Mouse (Mus musculus) liver, adult 2 months (tissue): ENCODE measurements around the gene Dyrk1a. TPM values are rescaled to one million over a fixed set of nuclear protein-coding genes. Genes with fewer than 3 reads are reported as not detected.
A peak's percentile ranks its signal among the peaks of the same experiment; 100 is the strongest.

ENCODE experiments used
- DNase-seq: peaks from one replicate; pipeline ENCODE4 v3.0.0-alpha.2; 2011; ENCODE audit warnings: low read depth, low spot score; ENCODE audit errors: extremely low read depth
- H3K27ac ChIP-seq: fragments of 200-500 bp; replicated peaks from 2 replicates; pipeline ENCODE4 v1.5.1; 2012; ENCODE audit warnings: low read depth, mild to moderate bottlenecking, control low read depth, inconsistent platforms, low read length; ENCODE audit not compliant: insufficient read depth
- H3K27me3 ChIP-seq: fragments of 200-500 bp; 2 replicates; pipeline ENCODE4 v1.6.1; 2012; ENCODE audit warnings: mild to moderate bottlenecking, moderate library complexity, low read length, inconsistent platforms; ENCODE audit not compliant: control insufficient read depth, insufficient read depth
- H3K36me3 ChIP-seq: fragments of 200-500 bp; 2 replicates; pipeline ENCODE4 v1.6.1; 2012; ENCODE audit warnings: low read length, inconsistent platforms; ENCODE audit not compliant: control insufficient read depth, insufficient read depth
- H3K4me1 ChIP-seq: fragments of 200-500 bp; 2 replicates; pipeline ENCODE4 v1.6.1; 2011; ENCODE audit warnings: low read length; ENCODE audit not compliant: control insufficient read depth, insufficient read depth
- H3K4me3 ChIP-seq: fragments of 200-500 bp; 2 replicates; pipeline ENCODE4 v1.5.1; 2011; ENCODE audit warnings: low read depth, mild to moderate bottlenecking, control low read depth, low read length, moderate library complexity; ENCODE audit not compliant: insufficient read depth
- H3K79me2 ChIP-seq: fragments of 200-500 bp; 2 replicates; pipeline ENCODE4 v1.6.1; 2012; ENCODE audit warnings: inconsistent platforms, mild to moderate bottlenecking, low read length, moderate library complexity; ENCODE audit not compliant: control insufficient read depth, insufficient read depth
- H3K9ac ChIP-seq: fragments of 200-500 bp; 2 replicates; pipeline ENCODE4 v1.6.1; 2012; ENCODE audit warnings: low read depth, mild to moderate bottlenecking, control low read depth, inconsistent platforms, low read length
- CTCF ChIP-seq: fragments of 200-500 bp; IDR thresholded peaks from 2 replicates; pipeline ENCODE4 v1.5.1; 2011; ENCODE audit warnings: low read depth, low read length, control low read depth
- POLR2A ChIP-seq: fragments of 200-500 bp; IDR thresholded peaks from 2 replicates; pipeline ENCODE4 v1.6.1; 2011; ENCODE audit warnings: low read length, control low read depth; ENCODE audit not compliant: insufficient read depth; ENCODE audit errors: extremely low read depth
- WGBS: fragments of 180-500 bp; shearing (Covaris S2); methylation state at CpG from one replicate; pipeline ENCODE4 v1.1.7; 2018; 5-methylcytosine and 5-hydroxymethylcytosine counted together
- polyA plus RNA-seq: library from polyadenylated mRNA; depleted of rRNA; stranded (reverse); fragments of >200 nt; gene quantifications from 2 replicates; pipeline ENCODE4 v1.2.3, GENCODE M21; 2012
- total RNA-seq: library from RNA; depleted of rRNA; stranded (reverse); fragments of >200 nt; gene quantifications from 2 replicates; pipeline ENCODE4 v1.2.3, GENCODE M21; 2014

The Dyrk1a gene
- total and polyA plus RNA-seq, 2 experiments, result 12.2 to 13.6 TPM

GRCm38 (mm10) chr16:94527152-94527534 lies 42.7 kb upstream of the Dyrk1a start:
- TF ChIP-seq POLR2A (no peak), CTCF (no peak)
- Histone ChIP-seq H3K36me3 (no peaks in the 10 kb centered on the region), H3K9ac (peak overlapping the region; percentile 96), H3K4me3 (peak overlapping the region; percentile 83), H3K27me3 (no peaks in the 10 kb centered on the region), H3K79me2 (peaks cover 10% of the 10 kb centered on the region; the same call in 1 of the 2 replicates), H3K27ac (peak overlapping the region; percentile 98), H3K4me1 (peaks cover 15% of the 10 kb centered on the region; the same call in 1 of the 2 replicates)
- DNase-seq, result no peak
- WGBS, result under 1% methylated on average over 13 of the region's 13 CpGs

- peak; percentile 74 for DNase-seq
- TF ChIP-seq POLR2A, result no peak
- TF ChIP-seq CTCF, result no peak
- Histone ChIP-seq H3K79me2 (peaks cover 10% of the 10 kb centered on the region; the same call in 1 of the 2 replicates), H3K4me1 (peaks cover 15% of the 10 kb centered on the region; the same call in 1 of the 2 replicates), H3K4me3 (peak overlapping the region; percentile 83; the same call in 1 of the 2 replicates), H3K27ac (peak overlapping the region; percentile 98), H3K36me3 (no peaks in the 10 kb centered on the region), H3K27me3 (no peaks in the 10 kb centered on the region), H3K9ac (peak overlapping the region; percentile 43)
- 20% methylated on average over 3 of the region's 3 CpGs for WGBS
Measured at GRCm38 (mm10) chr16:94527546-94527945, 42.3 kb upstream of the Dyrk1a start.

GRCm38 (mm10) chr16:94531268-94531667 lies 38.5 kb upstream of the Dyrk1a start:
- Histone ChIP-seq H3K27ac (no peak overlapping the region), H3K36me3 (no peaks in the 10 kb centered on the region), H3K79me2 (no peaks in the 10 kb centered on the region), H3K4me3 (no peak overlapping the region), H3K27me3 (no peaks in the 10 kb centered on the region), H3K9ac (no peak overlapping the region), H3K4me1 (peaks cover 10% of the 10 kb centered on the region)
- no peak for DNase-seq
- 85% methylated on average over 4 of the region's 4 CpGs for WGBS
- TF ChIP-seq POLR2A (no peak), CTCF (no peak)

- Histone ChIP-seq H3K9ac (no peak overlapping the region), H3K4me1 (peaks cover 14% of the 10 kb centered on the region), H3K36me3 (no peaks in the 10 kb centered on the region), H3K4me3 (no peak overlapping the region), H3K79me2 (no peaks in the 10 kb centered on the region), H3K27ac (no peak overlapping the region), H3K27me3 (no peaks in the 10 kb centered on the region)
- no peak for TF ChIP-seq CTCF
- TF ChIP-seq POLR2A, result no peak
- no peak for DNase-seq
- 88% methylated on average over 6 of the region's 6 CpGs for WGBS
Measured at GRCm38 (mm10) chr16:94533679-94534078, 36.1 kb upstream of the Dyrk1a start.

GRCm38 (mm10) chr16:94535716-94536115 lies 34.1 kb upstream of the Dyrk1a start:
- WGBS, result 86% methylated on average over 5 of the region's 5 CpGs
- H3K27ac ChIP-seq, result peak overlapping the region; percentile 83
- H3K4me3 ChIP-seq, result no peak overlapping the region
- H3K27me3 ChIP-seq, result no peaks in the 10 kb centered on the region
- no peak overlapping the region for H3K9ac ChIP-seq
- DNase-seq, result no peak
- peaks cover 14% of the 10 kb centered on the region for H3K4me1 ChIP-seq
- no peak for TF ChIP-seq POLR2A
- TF ChIP-seq CTCF, result no peak
- no peaks in the 10 kb centered on the region for H3K36me3 ChIP-seq
- no peaks in the 10 kb centered on the region for H3K79me2 ChIP-seq

- Histone ChIP-seq H3K79me2 (no peaks in the 10 kb centered on the region), H3K4me3 (peak overlapping the region; percentile 10; the same call in 1 of the 2 replicates), H3K4me1 (peaks cover 14% of the 10 kb centered on the region), H3K36me3 (no peaks in the 10 kb centered on the region), H3K9ac (peak overlapping the region; percentile 41; the same call in 1 of the 2 replicates), H3K27me3 (no peaks in the 10 kb centered on the region), H3K27ac (peak overlapping the region; percentile 83)
- peak; percentile 97 for DNase-seq
- 42% methylated on average over 7 of the region's 7 CpGs for WGBS
- TF ChIP-seq CTCF, result no peak
- peak; percentile 32; the same call in 1 of the 2 replicates for TF ChIP-seq POLR2A
Measured at GRCm38 (mm10) chr16:94536417-94537158, 33.2 kb upstream of the Dyrk1a start.
